Mouse (Mus musculus) heart, embryonic 13.5 days (tissue): Measurements from ENCODE around the gene Supt3. TPM values are rescaled to one million over a fixed set of nuclear protein-coding genes. Genes with fewer than 3 reads are reported as not detected.
A peak's percentile ranks its signal among the peaks of the same experiment; 100 is the strongest.

ENCODE experiments used
- ATAC-seq: fragments of 200-750 bp; cut with Nextera tagmentation; 2 replicates; pipeline ENCODE4 v1.8.0; 2017; ENCODE audit warnings: moderate TSS enrichment; ENCODE audit not compliant: insufficient number of reproducible peaks, low FRiP score, low TSS enrichment; ENCODE audit errors: extremely low read depth
- H3K27ac ChIP-seq: fragments of 300-500 bp; sonication (generic); replicated peaks from 2 replicates; pipeline ENCODE4 v1.5.1; 2015; ENCODE audit warnings: moderate library complexity, mild to moderate bottlenecking, inconsistent platforms
- H3K27me3 ChIP-seq: fragments of 300-500 bp; sonication (generic); replicated peaks from 2 replicates; pipeline ENCODE4 v1.6.1; 2015; ENCODE audit warnings: mild to moderate bottlenecking, inconsistent platforms
- H3K36me3 ChIP-seq: fragments of 300-500 bp; sonication (generic); 2 replicates; pipeline ENCODE4 v1.6.1; 2015; ENCODE audit warnings: mild to moderate bottlenecking, inconsistent platforms
- H3K4me1 ChIP-seq: fragments of 300-500 bp; sonication (generic); 2 replicates; pipeline ENCODE4 v1.6.1; 2015; ENCODE audit warnings: inconsistent platforms
- H3K4me2 ChIP-seq: fragments of 300-500 bp; sonication (generic); 2 replicates; pipeline ENCODE4 v1.6.1; 2015; ENCODE audit warnings: inconsistent platforms, mild to moderate bottlenecking, moderate library complexity
- H3K4me3 ChIP-seq: fragments of 300-500 bp; sonication (generic); 2 replicates; pipeline ENCODE4 v1.5.1; 2015; ENCODE audit warnings: moderate library complexity, mild to moderate bottlenecking, inconsistent platforms
- H3K9ac ChIP-seq: fragments of 300-500 bp; sonication (generic); 2 replicates; pipeline ENCODE4 v1.6.1; 2015; ENCODE audit warnings: inconsistent platforms, mild to moderate bottlenecking, moderate library complexity
- H3K9me3 ChIP-seq: fragments of 300-500 bp; sonication (generic); 2 replicates; pipeline ENCODE4 v1.6.1; 2016; ENCODE audit warnings: inconsistent platforms
- WGBS: fragments of 180-500 bp; shearing (Covaris S2); methylation state at CpG from one replicate; pipeline ENCODE4 v1.1.7; 2015; ENCODE audit warnings: mixed read lengths; 5-methylcytosine and 5-hydroxymethylcytosine counted together
- polyA plus RNA-seq: library from polyadenylated mRNA; unstranded; fragments of >200 nt; fragmentation: Nextera tagmentation; extraction: Ambion mirVana; gene quantifications from 2 replicates; pipeline ENCODE4 v1.2.1, GENCODE M21; 2015

Supt3 gene
- polyA plus RNA-seq, 1 experiment from 2014 or later, result 20.5 TPM

DNA sequence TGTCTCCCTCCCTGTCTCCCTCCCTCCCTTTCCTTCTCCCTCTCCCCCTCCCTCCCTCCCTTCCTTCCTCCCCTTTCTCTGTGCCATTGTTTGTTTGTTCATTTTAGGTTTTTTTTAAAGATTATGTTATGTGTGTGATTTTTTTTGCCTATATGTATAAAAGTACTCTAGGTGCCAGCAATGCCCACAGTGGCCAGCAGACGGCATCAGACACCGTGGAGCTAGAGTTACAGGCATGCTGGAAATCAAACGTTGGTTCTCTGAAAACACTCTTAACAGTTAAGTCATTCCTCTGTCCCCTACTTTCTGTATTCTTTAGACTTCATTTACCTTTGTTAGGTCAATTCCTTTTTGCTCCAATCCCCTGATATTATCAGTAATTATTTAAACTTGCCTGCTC lies 33.2 kb upstream of the Supt3 start:
- no peak for ATAC-seq
- Histone ChIP-seq H3K9me3 (0 out of 2 replicates have a peak, but pooled peaks cover 6% of the 10 kb centered on the region), H3K4me3 (no peak overlapping the region), H3K9ac (no peak overlapping the region), H3K4me2 (no peak overlapping the region), H3K27me3 (peaks cover 25% of the 10 kb centered on the region), H3K27ac (no peak overlapping the region), H3K4me1 (no peaks in the 10 kb centered on the region), H3K36me3 (no peaks in the 10 kb centered on the region)
- 63% methylated on average over 3 of the region's 3 CpGs for WGBS

GRCm38 (mm10) chr17:44745378-44745777 lies 31.6 kb upstream of the Supt3 start:
- peaks cover 9% of the 10 kb centered on the region for H3K27me3 ChIP-seq
- H3K4me2 ChIP-seq, result no peak overlapping the region
- 82% methylated on average over 8 of the region's 8 CpGs for WGBS
- no peak overlapping the region for H3K4me3 ChIP-seq
- H3K4me1 ChIP-seq, result no peaks in the 10 kb centered on the region
- H3K9ac ChIP-seq, result no peak overlapping the region
- ATAC-seq, result no peak
- 0 out of 2 replicates have a peak, but pooled peaks cover 6% of the 10 kb centered on the region for H3K9me3 ChIP-seq
- no peak overlapping the region for H3K27ac ChIP-seq
- H3K36me3 ChIP-seq, result no peaks in the 10 kb centered on the region

GRCm38 (mm10) chr17:44766318-44766717 lies 10.6 kb upstream of the Supt3 start:
- H3K4me3 ChIP-seq, result no peak overlapping the region
- 82% methylated on average over 11 of the region's 11 CpGs for WGBS
- no peaks in the 10 kb centered on the region for H3K4me1 ChIP-seq
- H3K9me3 ChIP-seq, result no peaks in the 10 kb centered on the region
- H3K27ac ChIP-seq, result no peak overlapping the region
- H3K27me3 ChIP-seq, result no peaks in the 10 kb centered on the region
- no peak overlapping the region for H3K4me2 ChIP-seq
- no peak overlapping the region for H3K9ac ChIP-seq
- no peak for ATAC-seq
- H3K36me3 ChIP-seq, result no peaks in the 10 kb centered on the region

DNA sequence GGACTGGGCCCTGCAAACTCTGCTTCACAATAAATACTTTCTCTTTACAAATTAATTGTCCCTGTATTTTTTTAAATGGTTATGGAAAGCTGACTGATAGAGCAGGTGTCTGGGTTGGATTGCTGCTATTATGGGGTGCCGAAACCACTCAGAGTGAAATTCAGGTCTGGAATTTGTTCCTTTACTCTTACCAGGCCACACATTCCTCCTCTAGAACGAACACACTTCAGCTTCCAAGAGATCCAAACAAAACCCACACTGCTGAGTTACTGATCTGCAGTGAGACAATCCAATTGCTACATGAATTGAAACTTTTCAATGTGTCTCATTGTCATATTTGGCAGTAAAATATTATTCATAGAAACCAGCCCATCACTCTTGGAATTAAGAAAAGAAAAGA lies 10.0 kb upstream of the Supt3 start:
- no peak overlapping the region for H3K9ac ChIP-seq
- H3K27ac ChIP-seq, result no peak overlapping the region
- no peaks in the 10 kb centered on the region for H3K36me3 ChIP-seq
- H3K4me2 ChIP-seq, result no peak overlapping the region
- no peaks in the 10 kb centered on the region for H3K27me3 ChIP-seq
- WGBS, result 51% methylated on average over 2 of the region's 2 CpGs
- no peak overlapping the region for H3K4me3 ChIP-seq
- H3K4me1 ChIP-seq, result no peaks in the 10 kb centered on the region
- no peak for ATAC-seq
- H3K9me3 ChIP-seq, result no peaks in the 10 kb centered on the region

DNA sequence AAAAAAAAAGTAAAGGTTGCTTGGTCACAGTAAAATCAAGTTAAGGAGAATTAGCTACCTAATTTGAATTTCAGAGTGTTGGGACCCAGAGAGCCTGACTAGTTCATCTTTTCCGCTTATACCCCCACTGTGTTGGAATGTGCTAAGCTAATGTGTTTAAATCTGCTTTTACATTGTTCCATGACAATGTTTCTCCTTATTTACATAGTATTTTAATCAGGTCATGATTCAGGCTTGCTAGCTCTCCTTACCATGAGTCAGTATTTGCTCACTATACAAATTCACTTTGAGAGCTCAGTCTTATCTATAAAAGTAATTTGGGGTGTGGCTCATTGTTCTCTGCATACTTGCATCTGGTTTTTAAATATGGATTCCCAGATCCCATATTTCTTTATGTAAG lies 9.6 kb upstream of the Supt3 start:
- Histone ChIP-seq H3K4me1 (no peaks in the 10 kb centered on the region), H3K27me3 (no peaks in the 10 kb centered on the region), H3K36me3 (no peaks in the 10 kb centered on the region), H3K4me3 (no peak overlapping the region), H3K9ac (no peak overlapping the region), H3K4me2 (no peak overlapping the region), H3K27ac (no peak overlapping the region), H3K9me3 (no peaks in the 10 kb centered on the region)
- ATAC-seq, result no peak
- 84% methylated on average over 1 of the region's 1 CpGs for WGBS

DNA sequence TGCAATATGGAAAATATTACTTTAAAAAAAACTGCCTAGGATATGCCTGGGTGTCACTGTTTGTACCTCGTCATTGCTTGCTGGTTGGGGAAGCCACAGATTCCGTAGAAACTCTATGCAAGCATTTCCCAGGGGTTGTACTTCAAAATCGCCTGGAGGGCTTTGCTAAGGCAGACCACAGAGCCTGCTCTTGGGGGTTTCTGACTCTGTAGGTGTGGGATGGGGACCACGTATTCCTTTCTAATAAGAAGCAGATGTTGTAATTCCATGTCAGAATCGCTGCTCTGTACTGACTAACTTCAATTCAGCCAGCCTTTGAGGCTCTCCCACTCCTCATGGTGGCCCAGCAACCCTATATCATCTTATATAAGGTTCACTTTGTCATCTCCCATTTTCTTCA lies 8.4 kb upstream of the Supt3 start:
- no peak for ATAC-seq
- Histone ChIP-seq H3K27me3 (no peaks in the 10 kb centered on the region), H3K4me2 (no peak overlapping the region), H3K27ac (no peak overlapping the region), H3K4me3 (no peak overlapping the region), H3K4me1 (no peaks in the 10 kb centered on the region), H3K9ac (no peak overlapping the region), H3K36me3 (no peaks in the 10 kb centered on the region), H3K9me3 (no peaks in the 10 kb centered on the region)
- WGBS, result 58% methylated on average over 5 of the region's 5 CpGs

GRCm38 (mm10) chr17:44770871-44771270 lies 6.1 kb upstream of the Supt3 start:
- no peaks in the 10 kb centered on the region for H3K9me3 ChIP-seq
- 77% methylated on average over 2 of the region's 2 CpGs for WGBS
- no peaks in the 10 kb centered on the region for H3K36me3 ChIP-seq
- H3K27ac ChIP-seq, result no peak overlapping the region
- H3K4me3 ChIP-seq, result no peak overlapping the region
- no peak overlapping the region for H3K9ac ChIP-seq
- no peaks in the 10 kb centered on the region for H3K27me3 ChIP-seq
- H3K4me2 ChIP-seq, result no peak overlapping the region
- H3K4me1 ChIP-seq, result no peaks in the 10 kb centered on the region
- ATAC-seq, result no peak

DNA sequence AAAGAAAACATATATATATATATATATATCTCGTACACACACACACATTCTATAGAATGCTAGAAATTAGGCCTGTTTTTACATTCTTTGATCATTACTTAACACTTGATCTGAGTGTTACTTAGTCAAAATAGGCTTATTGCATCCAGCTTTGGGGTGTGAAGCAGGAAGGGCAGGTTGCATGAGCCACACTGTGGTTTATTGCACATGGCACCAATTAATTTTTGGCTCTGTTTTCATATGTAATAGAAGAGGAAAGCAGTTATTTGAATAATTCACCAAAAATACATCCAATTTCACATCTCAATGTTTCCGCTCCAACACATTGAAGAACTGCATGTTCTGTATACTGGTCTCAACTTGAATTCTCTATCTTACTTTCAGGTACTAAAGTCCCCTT lies 4.4 kb upstream of the Supt3 start:
- no peaks in the 10 kb centered on the region for H3K36me3 ChIP-seq
- ATAC-seq, result no peak
- H3K9ac ChIP-seq, result no peak overlapping the region
- no peak overlapping the region for H3K27ac ChIP-seq
- H3K27me3 ChIP-seq, result no peaks in the 10 kb centered on the region
- H3K9me3 ChIP-seq, result no peaks in the 10 kb centered on the region
- WGBS, result 78% methylated on average over 2 of the region's 2 CpGs
- H3K4me2 ChIP-seq, result no peak overlapping the region
- H3K4me3 ChIP-seq, result no peak overlapping the region
- H3K4me1 ChIP-seq, result no peaks in the 10 kb centered on the region

GRCm38 (mm10) chr17:44777337-44777804 lies 419 bp downstream of the Supt3 start:
- H3K27me3 ChIP-seq, result no peaks in the 10 kb centered on the region
- under 1% methylated on average over 35 of the region's 35 CpGs for WGBS
- H3K9me3 ChIP-seq, result no peaks in the 10 kb centered on the region
- peak overlapping the region; percentile 91 for H3K4me3 ChIP-seq
- no peaks in the 10 kb centered on the region for H3K36me3 ChIP-seq
- peak overlapping the region; percentile 98 for H3K9ac ChIP-seq
- peak overlapping the region; percentile 90 for H3K27ac ChIP-seq
- peak overlapping the region; percentile 82 for H3K4me2 ChIP-seq
- peaks cover 16% of the 10 kb centered on the region; the same call in 1 of the 2 replicates for H3K4me1 ChIP-seq
- peak; percentile 66 for ATAC-seq

- H3K9ac ChIP-seq, result peak overlapping the region; percentile 98; the same call in 1 of the 2 replicates
- H3K9me3 ChIP-seq, result no peaks in the 10 kb centered on the region
- 79% methylated on average over 5 of the region's 5 CpGs for WGBS
- H3K4me3 ChIP-seq, result peak overlapping the region; percentile 91
- no peaks in the 10 kb centered on the region for H3K27me3 ChIP-seq
- H3K36me3 ChIP-seq, result no peaks in the 10 kb centered on the region
- ATAC-seq, result no peak
- H3K4me2 ChIP-seq, result peak overlapping the region; percentile 82
- no peak overlapping the region for H3K27ac ChIP-seq
- H3K4me1 ChIP-seq, result peaks cover 16% of the 10 kb centered on the region; the same call in 1 of the 2 replicates
These were observed 1.2 kb downstream of the Supt3 start for GRCm38 (mm10) chr17:44778141-44778540.

- Histone ChIP-seq H3K27ac (no peak overlapping the region), H3K4me3 (no peak overlapping the region), H3K36me3 (no peaks in the 10 kb centered on the region), H3K9ac (no peak overlapping the region), H3K9me3 (no peaks in the 10 kb centered on the region), H3K4me1 (peaks cover 16% of the 10 kb centered on the region; the same call in 1 of the 2 replicates), H3K4me2 (no peak overlapping the region), H3K27me3 (no peaks in the 10 kb centered on the region)
- WGBS, result 59% methylated on average over 4 of the region's 4 CpGs
- ATAC-seq, result no peak
These were observed 3.4 kb downstream of the Supt3 start for GRCm38 (mm10) chr17:44780353-44780752.

DNA sequence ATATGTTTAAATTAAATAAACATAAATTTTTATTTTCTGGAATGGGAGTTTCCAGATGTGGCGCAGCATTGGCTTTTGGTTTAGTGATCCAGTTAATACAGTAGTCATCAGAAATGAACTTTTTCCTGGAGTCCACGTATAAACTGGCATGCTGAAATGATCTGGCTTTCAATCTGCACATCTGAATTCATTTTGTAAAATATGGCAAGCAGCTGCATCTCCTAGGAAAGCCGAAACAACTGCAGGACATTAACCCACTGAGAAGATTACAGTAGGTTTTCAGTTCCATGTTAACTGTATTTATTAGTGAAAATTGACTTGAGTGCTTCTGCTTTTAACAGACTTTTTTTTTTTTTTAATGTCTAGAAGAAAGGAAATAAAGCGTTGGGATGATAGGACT lies 5.4 kb downstream of the Supt3 start:
- Histone ChIP-seq H3K4me2 (no peak overlapping the region), H3K36me3 (no peaks in the 10 kb centered on the region), H3K9me3 (no peaks in the 10 kb centered on the region), H3K9ac (no peak overlapping the region), H3K4me3 (no peak overlapping the region), H3K27ac (no peak overlapping the region), H3K4me1 (peaks cover 16% of the 10 kb centered on the region; the same call in 1 of the 2 replicates), H3K27me3 (no peaks in the 10 kb centered on the region)
- 86% methylated on average over 4 of the region's 4 CpGs for WGBS
- no peak for ATAC-seq
